In genomic region chr5:48599481-48600040, GRCm38 (mm10) we compare ENCODE assay signal across 9 mouse cellular contexts.
DNase-seq lines count a peak whose midpoint lies in the region; ATAC-seq and TF ChIP-seq lines count a peak whose summit lies in the region.
"Had no signal": no experiment of that assay in that cellular context is flagged by ENCODE, and none has a peak within 500 bp of the region (broad histone marks: within the 10 kb centered on the region; RNA-seq: fewer than 3 reads in every experiment).

No protein-coding gene starts in this region.

- 0 out of 2 replicates have a peak, but pooled peaks cover 6% of the 10 kb centered on the region for H3K27me3 ChIP-seq in intestine, embryonic 14.5 days (replicated peaks; ENCODE audit: control insufficient read depth, insufficient read depth, low read length)

- peak overlapping the region; percentile 23 for H3K4me3 ChIP-seq in cortical plate, adult 2 months (ENCODE audit: insufficient read depth, low read length)
- H3K4me3 ChIP-seq in intestine, embryonic 14.5 days (ENCODE audit: low read depth, low read length): peak overlapping the region; percentile 16

- H3K4me1 ChIP-seq in cortical plate, adult 2 months (ENCODE audit: control insufficient read depth, insufficient read depth, low read length): no peaks in the 10 kb centered on the region
- no peaks in the 10 kb centered on the region for H3K4me1 ChIP-seq in intestine, embryonic 14.5 days (replicated peaks; ENCODE audit: control insufficient read depth, insufficient read depth, low read length)

- no peak overlapping the region for H3K9ac ChIP-seq in intestine, embryonic 14.5 days (ENCODE audit: low read length)

- peak; percentile 58 for DNase-seq in left cerebral cortex, postnatal 4 days
- DNase-seq in left cerebral cortex, adult 11 months (ENCODE audit: low spot score): no peak
- DNase-seq in intestine, embryonic 14.5 days (ENCODE audit: low spot score): no peak
- peak; percentile 58 for DNase-seq in retina, postnatal 1 day
- no peak for DNase-seq in spleen, postnatal 4 days (ENCODE audit: low spot score in 2 of 2)
- DNase-seq in layer of hippocampus, adult 8-10 months (ENCODE audit: low spot score in 2 of 2): no peak
- no peak for DNase-seq in lung, postnatal 14 days

- ATAC-seq in intestine, embryonic 14.5 days (replicated peaks; ENCODE audit: low FRiP score, low TSS enrichment, low read depth): no peak

- no peak for TF ChIP-seq POLR2A in cortical plate, adult 2 months (IDR thresholded peaks at IDR 0.05; ENCODE audit: extremely low read depth, insufficient read depth, low read length)

- intact Hi-C loops in left cerebral cortex, postnatal 4 days (cut with DNase I): no loop called here

- no peaks in the 10 kb centered on the region for H3K9me3 ChIP-seq in intestine, embryonic 14.5 days (ENCODE audit: control insufficient read depth, low read length)

- TF ChIP-seq CTCF in cortical plate, adult 2 months (IDR thresholded peaks at IDR 0.05; ENCODE audit: extremely low read depth, insufficient read depth, low read length): no peak

- peak overlapping the region; percentile 38 for H3K4me2 ChIP-seq in intestine, embryonic 14.5 days (ENCODE audit: low read length)

- WGBS in intestine, embryonic 14.5 days: 2% methylated on average over 12 of the region's 12 CpGs

- H3K27ac ChIP-seq in cortical plate, adult 2 months (ENCODE audit: insufficient read depth, low read length): no peak overlapping the region
- no peak overlapping the region for H3K27ac ChIP-seq in intestine, embryonic 14.5 days (ENCODE audit: low read depth)
- H3K27ac ChIP-seq: macrophage had no signal

- no peaks in the 10 kb centered on the region for H3K36me3 ChIP-seq in intestine, embryonic 14.5 days (ENCODE audit: control insufficient read depth, insufficient read depth, low read length)

Comparison
In these comparisons a context has a peak if more than half of its experiments do, and no peak if none do; other contexts are left out.
1. DNase-seq: peak in left cerebral cortex, postnatal 4 days (single experiment) and retina, postnatal 1 day (single experiment); none in left cerebral cortex, adult 11 months (single experiment), intestine, embryonic 14.5 days (single experiment), spleen, postnatal 4 days (0 of 2), layer of hippocampus, adult 8-10 months (0 of 2) and lung, postnatal 14 days (single experiment).